Mouse (Mus musculus) activated CD4-positive, CD25-positive, alpha-beta regulatory T cell, adult 4 months (primary cell): Measurements from ENCODE around the gene Gm45337. TPM values are rescaled to one million over a fixed set of nuclear protein-coding genes. Genes with fewer than 3 reads are reported as not detected.
"Not testable (repeated sequence)": the region's sequence is repeated elsewhere in the genome, so short reads cannot be mapped to it uniquely, and the experiment has no call there.

Experiments used
- ATAC-seq: one replicate; pipeline ENCODE4 v1.8.0; 2017
- polyA plus RNA-seq, 2 experiments: library from polyadenylated mRNA; unstranded; fragments of 100-300 nt; shearing (Covaris generic); gene quantifications; one replicate each; pipeline ENCODE4 v1.2.1; 2017

The Gm45337 gene
- not detected for polyA plus RNA-seq

DNA sequence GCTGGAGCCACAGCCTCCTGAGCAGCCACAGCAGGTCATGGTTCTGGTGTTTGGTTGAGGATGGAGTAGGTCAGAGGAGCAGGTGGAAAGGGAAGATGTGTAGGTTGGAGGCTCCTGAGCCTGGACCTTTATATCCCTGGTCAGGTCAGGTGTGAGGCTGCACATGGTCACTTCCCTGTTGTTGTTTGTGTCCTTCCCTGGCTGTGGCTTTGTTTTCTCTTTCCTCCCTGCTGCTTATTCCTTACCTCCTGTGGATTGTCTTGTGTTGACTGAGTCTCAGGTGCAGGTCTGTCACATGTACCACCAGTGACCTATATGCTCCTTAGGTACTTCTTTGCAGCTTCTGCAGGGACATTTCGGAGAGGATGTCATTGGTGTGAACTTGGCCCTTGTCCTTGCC is at the start of gene Gm45337:
Gene Gm45337 (minus strand): TSS at position 101 of the 400 bp plus-strand sequence.
- ATAC-seq, result no peak

DNA sequence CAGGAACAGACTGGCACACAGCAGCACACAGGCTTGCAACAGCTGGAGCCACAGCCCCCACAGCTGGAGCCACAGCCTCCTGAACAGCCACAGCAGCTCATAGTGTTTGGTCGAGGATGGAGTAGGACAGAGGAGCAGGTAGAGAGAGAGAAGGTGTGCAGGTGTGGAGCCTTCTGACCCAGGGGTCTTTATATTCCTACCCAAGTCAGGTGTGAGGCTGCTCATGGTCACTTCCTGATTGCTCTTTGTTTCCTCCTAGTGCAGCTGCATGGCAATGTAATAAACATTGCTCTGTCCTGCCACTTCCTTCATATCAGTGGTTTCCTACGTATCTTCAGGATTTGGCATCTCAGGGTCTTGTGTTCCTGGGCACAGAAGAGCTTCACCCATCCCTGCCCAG is 45.9 kb upstream of the Gm45337 start, which contains the start of gene Gm10153:
Gene Gm10153 (minus strand): TSS at position 101 of the 400 bp plus-strand sequence.
- ATAC-seq, result no peak

DNA sequence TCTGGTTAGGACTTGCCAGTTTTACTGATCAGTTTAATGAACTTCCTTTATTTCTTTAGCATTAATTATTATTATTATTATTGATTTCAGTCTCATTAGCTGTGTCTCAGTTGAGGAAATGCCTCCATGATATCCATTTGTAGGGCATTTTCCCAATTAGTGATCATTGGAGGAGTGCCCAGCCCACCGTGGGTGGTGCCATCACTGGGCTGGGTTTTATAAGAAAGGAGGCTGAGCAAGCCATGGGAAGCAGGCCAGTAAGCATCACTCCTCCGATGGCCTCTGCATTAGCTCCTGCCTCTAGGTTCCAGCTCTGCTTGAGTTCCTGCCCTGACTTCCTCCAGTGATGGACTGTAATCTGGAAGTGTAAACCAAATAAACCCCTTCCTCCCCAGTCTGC is 43.7 kb upstream of the Gm45337 start:
- no peak for ATAC-seq

DNA sequence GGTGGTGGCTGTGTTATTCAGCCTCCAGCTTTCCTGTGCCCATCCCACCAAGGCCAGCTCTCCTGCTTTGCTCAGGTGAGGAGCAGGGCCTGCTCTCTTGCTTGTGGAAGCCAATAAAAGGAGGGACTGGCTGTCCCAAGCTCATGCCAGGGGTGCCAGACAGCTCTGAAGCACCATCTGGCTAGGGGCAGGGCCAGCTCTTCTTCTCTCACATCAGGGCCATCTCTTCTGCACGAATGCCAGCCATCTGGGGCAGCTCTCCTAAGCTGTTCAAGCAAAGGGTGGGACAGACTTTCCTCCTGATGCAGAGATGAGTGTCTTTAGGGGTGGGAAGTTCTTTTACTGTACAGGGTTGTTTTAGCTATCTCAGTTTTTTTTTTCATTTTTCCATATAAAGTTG is 36.6 kb upstream of the Gm45337 start:
- ATAC-seq, result no peak

DNA sequence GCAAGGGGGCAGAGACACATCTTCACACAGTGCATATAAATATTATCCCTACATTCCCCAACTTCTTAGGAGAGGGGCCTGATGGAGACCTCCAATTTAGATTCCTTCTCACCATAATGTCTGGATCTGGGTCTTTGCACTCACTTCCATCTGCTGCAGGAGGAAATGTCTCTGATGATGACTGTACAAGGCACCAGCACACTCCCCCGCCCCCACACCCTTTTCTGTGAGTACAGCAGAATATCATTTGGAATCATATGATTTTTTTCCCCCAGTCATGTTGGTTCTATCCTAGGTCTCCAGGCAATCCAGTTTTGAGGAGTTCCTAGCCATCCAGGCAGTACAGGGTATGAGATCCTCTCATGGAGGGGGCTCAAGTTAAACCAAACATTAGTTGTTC is 34.3 kb upstream of the Gm45337 start:
- no peak for ATAC-seq

DNA sequence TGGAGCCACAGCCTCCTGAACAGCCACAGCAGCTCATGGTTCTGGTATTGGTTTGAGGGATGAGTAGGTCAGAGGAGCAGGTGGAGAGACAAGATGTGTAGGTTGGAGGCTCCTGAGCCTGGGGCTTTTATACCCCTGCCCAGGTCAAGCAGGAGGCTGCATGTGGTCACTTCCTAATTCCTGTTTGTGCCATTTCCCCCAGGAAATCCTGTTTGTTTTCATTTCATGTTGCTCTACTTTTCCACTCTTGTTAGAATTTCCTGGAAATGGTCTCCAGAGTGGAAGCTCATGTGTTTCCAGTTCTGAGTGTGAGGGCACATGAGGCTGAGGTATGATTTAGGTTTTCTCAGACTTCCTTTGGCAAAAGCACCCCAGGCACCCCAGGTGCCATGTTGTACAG is 31.5 kb upstream of the Gm45337 start, which contains the start of gene Krtap5-2:
Gene Krtap5-2 (minus strand): TSS at position 101 of the 400 bp plus-strand sequence.
- not testable (repeated sequence) for ATAC-seq

DNA sequence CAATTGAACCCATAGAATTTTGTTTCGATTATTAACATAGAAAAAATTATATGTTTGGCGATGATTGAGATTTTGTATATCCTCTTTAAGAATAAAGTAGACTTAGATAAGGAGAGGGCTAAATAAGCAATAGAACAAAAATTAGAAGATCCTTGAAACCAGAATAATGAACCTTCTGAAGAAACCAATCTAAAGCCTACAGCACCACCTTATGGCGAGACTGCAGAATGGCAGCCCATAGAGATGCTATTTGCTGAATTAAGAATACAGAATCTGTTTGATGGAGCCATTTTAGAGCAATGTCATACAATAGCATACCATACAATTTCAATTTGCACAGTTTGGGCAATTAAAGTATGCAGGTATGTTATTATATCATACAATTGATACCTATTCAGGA is 25.4 kb upstream of the Gm45337 start:
- no peak for ATAC-seq

DNA sequence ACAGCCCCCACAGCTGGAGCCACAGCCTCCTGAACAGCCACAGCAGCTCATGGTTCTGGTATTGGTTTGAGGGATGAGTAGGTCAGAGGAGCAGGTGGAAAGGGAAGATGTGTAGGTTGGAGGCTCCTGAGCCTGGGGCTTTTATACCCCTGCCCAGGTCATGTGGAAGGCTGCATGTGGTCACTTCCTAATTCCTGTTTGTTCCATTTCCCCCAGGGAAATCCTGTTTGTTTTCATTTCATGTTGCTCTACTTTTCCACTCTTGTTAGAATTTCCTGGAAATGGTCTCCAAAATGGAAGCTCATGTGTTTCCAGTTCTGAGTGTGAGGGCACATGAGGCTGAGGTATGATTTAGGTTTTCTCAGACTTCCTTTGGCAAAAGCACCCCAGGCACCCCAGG is 21.2 kb upstream of the Gm45337 start, which contains the start of gene Gm4553:
Gene Gm4553 (minus strand): TSS at position 101 of the 400 bp plus-strand sequence.
- ATAC-seq, result not testable (repeated sequence)

DNA sequence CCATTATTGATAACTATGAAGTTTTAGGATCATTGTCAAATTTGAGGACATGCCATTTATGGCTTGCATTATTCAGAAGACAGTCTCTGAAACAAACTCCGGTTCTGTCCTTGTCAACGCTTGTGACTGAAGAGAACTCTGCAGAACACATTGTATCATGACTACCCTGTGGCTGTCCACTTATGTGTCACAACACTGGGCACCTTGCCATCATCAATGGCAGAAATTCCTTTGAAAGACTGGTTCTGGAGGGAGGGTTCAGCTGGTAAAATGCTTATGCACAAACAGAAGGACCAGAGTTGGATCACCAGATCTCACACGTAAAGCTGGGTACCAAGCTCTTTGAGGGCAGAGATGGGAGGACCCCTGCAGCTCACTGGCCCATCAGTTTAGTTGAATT is 15.0 kb upstream of the Gm45337 start:
- no peak for ATAC-seq

DNA sequence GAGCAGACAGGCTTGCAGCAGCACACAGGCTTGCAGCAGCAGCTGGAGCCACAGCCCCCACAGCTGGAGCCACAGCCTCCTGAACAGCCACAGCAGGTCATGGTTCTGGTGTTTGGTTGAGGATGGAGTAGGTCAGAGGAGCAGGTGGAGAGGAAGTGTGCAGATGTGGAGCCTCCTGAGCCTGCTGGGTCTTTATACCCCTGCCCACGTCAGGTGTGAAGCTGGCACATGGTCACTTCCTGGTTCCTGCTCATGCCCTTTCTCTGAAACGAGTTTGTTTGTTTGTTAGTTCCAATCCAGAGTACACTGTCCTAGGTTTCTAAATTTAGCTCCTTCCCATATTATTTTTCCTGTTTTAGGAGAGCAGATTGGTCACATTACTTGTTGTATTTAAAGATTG is 12.6 kb upstream of the Gm45337 start, which contains the start of gene Gm29735:
Gene Gm29735 (minus strand): TSS at position 101 of the 400 bp plus-strand sequence.
- ATAC-seq, result not testable (repeated sequence)

DNA sequence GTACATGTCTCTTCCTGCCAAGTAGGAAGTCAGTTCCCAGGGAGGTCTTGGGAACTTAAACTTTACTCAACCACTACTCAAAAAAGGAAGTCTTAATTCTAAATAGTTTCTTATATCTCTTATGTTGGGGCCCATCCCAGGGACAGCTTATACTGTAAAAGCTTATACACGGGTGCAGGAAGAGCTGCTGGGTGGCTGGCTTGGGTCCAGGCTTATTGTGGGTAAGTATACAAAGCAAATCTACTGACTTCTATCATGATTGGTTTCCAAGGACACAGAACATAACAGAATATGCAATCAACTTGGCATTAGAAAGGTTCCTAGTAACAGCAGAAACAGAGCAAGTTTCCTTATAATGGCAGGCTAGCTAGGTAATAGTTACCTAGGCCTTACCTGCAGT is 10.9 kb upstream of the Gm45337 start:
- no peak for ATAC-seq

DNA sequence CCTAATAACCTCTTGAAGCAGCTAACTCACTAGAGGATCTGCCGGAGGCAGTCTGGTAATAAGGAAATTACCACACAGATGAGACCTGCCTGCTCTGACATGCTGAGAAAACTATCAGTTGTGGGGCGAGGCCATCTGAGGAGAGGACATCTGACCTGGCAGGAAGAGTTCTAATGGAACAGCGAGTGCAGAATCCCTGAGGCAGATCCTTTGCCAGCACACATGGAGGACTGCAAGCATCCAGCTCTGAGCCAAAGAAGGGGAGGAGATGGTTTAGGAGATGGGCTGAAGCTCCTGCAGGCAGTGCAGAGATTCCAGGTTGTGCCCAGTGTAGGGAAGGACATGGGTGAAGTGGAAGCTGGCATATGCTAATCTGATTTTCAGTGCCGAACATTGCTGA is 7.8 kb upstream of the Gm45337 start:
- no peak for ATAC-seq

DNA sequence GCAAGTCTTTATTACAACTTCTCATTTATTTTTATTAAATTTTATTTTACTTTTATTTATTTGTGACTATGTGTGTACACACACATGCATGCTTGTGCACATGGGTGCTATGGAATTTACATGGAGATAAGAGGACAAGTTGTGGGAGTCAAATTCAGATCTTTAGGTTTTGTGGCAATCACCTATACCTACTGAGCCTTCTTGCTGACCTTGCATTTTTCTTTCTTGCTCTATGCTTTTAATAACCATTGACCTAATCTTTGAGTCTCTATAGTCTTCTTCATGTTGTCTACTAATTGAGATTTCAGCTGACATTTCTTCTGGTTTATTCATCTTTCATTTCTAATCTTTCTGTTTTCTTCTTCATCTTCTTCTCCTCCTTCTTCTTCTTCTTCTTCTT is 4.2 kb upstream of the Gm45337 start:
- no peak for ATAC-seq

DNA sequence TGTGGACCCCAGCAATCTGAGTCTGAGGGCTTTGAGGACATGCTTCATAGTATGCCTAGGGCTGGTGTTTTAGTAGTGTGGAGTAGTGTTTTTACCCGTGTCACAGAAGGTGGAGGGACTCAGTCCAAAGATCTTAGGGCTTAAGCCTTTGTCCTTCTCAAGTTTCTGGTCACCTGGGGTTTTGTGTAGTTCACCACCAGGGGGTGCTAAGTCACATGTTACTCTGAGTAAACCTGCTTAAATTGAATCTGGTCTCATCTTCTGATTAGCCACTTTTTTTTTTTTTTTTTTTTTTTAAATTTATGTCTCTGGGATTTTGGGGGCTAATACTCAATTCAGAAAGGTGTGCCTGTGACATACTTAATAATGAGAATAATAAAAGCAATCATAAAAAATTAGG is 1.6 kb upstream of the Gm45337 start:
- ATAC-seq, result no peak

DNA sequence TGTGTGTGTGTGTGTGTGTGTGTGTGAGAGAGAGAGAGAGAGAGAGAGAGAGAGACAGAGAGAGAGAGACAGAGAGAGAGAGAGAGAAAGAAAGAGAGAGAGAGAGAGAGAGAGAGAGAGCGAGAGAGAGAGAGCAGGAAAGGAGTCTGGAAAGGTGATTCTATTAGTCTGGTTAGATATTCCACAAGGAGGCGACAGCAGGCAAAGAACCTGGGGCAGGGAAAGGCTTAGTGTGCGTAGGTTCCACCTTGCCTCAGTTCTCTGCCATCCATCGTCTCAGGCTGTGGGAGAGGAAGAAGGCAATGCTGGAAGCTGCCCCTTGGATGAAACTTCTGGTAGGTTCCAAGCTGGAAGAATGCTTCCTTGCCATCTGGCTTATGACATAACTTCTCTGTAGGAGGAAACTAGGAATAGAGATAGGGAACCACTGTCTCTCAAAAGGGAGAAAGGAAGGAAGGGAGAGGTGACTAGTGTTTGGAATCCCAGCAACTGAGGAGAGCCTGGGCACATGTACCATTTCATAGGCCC is 1.1 kb upstream of the Gm45337 start:
- no peak for ATAC-seq

DNA sequence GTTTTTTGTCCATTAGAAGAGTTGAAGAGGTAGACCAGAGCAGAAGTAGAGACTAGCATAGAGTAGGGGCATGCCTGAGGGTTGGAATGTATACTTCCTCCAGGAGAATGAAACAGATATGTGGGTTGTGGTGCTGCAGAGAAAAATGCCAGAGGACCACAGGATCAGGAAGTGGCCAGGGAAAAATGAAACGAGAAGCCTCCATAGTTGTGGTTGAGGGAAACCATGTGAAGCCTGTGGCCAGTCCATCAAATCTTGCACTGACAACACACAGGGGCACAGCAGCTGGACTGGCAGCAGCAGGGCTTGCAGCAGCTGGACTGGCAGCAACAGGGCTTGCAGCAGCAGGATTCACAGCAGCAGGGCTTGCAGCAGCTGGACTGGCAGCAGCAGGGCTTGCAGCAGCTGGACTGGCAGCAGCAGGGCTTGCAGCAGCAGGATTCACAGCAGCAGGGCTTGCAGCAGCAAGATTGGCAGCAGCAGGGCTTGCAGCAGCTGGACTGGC is 849 bp downstream of the Gm45337 start:
- not testable (repeated sequence) for ATAC-seq

DNA sequence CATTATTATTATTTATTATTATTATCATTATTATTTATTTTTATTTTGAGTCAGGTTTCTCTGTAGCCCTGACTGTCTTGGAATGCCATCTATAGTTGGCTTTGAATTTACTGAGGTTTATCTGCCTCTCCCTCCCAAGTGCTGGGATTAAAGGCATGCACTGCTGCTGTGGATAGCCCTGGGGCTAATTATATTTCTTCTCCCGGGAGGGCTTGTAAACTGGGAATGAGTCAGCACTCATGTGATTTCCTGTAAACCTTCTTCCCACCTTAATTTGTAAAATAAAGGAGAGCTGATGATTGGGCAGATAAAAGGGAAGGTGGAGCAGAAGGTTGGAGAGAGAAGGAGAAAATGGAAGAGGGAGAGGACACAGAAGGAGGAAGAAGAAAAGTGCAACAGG is 3.7 kb downstream of the Gm45337 start:
- ATAC-seq, result no peak

DNA sequence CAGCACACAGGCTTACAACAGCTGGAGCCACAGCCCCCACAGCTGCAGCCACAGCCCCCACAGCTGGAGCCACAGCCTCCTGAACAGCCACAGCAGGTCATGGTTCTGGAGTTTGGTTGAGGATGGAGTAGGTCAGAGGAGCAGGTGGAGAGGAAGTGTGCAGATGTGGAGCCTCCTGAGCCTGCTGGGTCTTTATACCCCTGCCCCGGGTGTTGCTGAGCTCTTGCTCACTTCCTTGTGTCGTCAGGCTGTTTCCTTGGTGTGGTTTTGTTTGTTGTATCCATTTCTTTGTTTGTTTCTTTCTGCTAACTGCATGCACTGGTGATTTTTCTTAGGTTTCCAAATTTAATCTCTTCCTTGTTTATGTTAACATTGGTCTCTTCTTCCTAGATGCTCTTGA is 8.5 kb downstream of the Gm45337 start, which contains the start of gene Gm39115:
Gene Gm39115 (minus strand): TSS at position 101 of the 400 bp plus-strand sequence.
- not testable (repeated sequence) for ATAC-seq

DNA sequence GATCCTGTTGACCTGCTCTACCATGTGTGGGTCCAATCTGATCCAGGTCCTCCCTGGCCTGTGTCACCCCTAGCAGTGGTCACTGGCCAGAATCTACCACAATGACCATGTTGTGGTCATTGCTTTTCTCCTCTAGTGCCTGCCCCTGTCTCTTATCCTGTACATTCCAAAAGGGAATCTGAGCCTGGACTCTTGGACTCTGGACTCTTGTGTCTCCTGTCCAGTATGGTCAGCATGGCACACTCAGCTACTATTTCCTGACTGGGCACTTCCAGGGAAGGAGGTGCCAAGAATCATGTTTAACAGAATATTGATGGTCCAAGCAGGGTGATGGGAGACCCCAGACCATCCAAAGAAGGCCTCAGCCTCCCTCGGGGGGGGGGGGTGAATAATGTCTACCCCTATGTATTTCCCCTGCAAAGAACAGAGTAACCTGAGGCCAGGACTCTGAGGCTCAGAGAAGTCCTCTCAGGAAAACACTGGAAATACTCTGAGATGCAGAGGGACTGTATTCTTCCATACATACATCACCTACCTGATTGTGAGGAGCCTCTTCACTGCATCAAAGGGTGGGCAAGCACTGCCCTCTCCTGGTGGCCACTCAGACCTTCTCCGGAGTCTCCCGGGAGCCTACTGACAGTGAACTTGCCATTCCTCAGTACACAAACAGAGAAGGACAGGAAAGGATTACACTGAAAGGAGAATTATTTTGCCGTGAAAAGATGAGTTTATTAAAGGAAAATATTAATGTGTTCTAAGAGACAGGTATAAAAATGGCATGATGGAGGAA is 10.0 kb downstream of the Gm45337 start:
- ATAC-seq, result no peak

DNA sequence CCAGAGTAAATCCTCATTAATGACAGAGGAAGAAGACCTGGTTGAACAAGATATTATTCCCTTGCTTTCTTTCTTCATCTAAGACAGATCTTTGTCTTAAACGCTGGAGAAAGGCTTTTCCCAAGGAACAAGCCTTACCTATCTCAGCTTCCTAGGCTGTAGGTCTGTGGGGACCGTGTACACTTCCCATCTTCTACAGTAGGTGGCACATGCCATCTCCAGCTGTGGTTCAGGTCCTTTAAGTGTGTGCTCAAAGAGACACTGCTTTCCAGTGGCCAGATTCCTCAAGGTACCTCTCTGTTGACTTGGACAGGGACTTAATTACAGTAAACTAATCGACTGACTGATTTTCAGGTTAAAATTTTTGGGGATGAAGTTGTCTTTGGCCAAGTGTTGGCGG is 15.6 kb downstream of the Gm45337 start:
- ATAC-seq, result no peak

DNA sequence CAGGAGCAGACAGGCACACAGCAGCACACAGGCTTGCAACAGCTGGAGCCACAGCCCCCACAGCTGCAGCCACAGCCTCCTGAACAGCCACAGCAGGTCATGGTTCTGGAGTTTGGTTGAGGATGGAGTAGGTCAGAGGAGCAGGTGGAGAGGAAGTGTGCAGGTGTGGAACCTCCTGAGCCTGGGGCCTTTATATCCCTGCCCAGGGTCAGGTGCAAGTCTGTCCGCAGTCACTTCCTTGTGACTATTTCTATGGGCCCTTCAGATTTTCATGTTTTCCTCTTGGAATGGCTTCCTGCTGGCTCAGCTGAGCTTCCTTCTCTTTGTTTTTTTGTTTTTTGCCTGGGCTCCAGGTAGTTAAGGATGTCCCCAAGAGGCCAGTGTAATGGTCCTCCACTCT is 23.8 kb downstream of the Gm45337 start, which contains the start of gene Gm45618:
Gene Gm45618 (minus strand): TSS at position 101 of the 400 bp plus-strand sequence.
- ATAC-seq, result not testable (repeated sequence)

DNA sequence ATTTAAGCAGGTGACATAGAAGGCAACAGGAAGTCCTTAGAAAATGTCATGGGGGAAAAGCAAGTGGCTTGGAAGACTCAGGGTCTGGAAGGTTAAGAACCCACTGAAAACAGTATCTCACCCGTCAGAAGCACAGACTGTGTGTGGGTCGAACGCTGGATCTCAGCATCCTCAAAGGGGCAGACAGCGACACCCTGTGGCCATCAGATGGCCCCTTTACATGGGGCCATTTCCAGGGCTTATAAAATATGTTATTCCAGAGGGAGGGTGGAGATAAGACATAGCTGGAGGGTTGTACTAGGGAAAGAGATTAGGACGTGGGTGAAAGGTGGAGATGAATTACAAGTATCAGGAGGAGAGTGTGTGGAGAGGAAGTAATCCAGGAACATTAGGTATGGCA is 24.8 kb downstream of the Gm45337 start:
- ATAC-seq, result no peak

DNA sequence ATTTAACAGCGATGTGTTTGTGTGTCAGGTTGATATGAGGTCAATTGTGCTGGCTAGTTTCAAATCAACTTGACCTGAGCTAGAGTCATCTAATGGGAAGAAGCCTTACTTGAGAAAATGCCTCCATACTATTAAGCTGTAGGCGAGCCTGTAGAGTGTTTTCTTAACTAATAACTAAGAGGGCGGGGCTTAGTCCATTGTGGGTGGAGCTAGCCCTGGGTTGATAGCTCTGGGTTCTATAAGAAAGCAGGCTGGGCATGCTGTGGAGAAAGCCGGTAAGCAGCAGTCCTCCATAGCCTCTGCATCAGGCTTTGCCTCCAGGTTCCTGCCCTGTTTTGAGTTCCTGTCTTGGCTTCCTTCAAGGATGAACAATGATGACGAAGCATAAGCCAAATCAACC is 39.7 kb downstream of the Gm45337 start:
- ATAC-seq, result no peak

DNA sequence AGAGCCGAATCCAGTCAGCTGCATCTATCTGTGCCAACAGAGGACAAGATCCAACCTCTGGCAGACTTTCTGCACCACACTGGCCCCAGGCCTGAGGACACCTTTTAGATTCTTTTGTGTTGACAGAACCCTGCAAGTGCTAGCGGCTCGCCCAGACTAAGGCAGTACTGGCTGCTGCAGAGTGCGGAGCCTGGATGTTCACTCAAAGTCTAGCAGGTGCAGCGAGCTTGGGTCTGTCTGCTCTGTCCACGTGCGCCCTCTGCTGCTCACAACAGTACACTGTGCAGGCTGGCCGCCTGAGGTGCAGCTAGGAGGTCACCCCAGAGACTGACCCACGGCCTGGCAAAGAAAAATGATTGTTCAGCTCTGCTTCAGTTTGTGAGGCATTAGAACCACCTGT is 46.6 kb downstream of the Gm45337 start:
- ATAC-seq, result peak; percentile 38
